Mouse (Mus musculus) lung, adult 2 months (tissue): ENCODE measurements around the gene Haus6. TPM values are rescaled to one million over a fixed set of nuclear protein-coding genes. Genes with fewer than 3 reads are reported as not detected.
A peak's percentile ranks its signal among the peaks of the same experiment; 100 is the strongest.
"Not testable (repeated sequence)": the region's sequence is repeated elsewhere in the genome, so short reads cannot be mapped to it uniquely, and the experiment has no call there.

Experiments
- DNase-seq: peaks from one replicate; pipeline ENCODE4 v3.0.0; 2022
- H3K4me1 ChIP-seq: fragments of 200-500 bp; 2 replicates; pipeline ENCODE4 v1.6.1; 2011; ENCODE audit warnings: low read length; ENCODE audit not compliant: control insufficient read depth, insufficient read depth
- H3K4me3 ChIP-seq: fragments of 200-500 bp; replicated peaks from 2 replicates; pipeline ENCODE3; 2011; ENCODE audit warnings: low read depth, mild to moderate bottlenecking, control low read depth, low read length; ENCODE audit errors: extremely low read depth
- CTCF ChIP-seq: fragments of 200-500 bp; IDR thresholded peaks from 2 replicates; pipeline ENCODE4 v1.5.1; 2011; ENCODE audit warnings: mild to moderate bottlenecking, low read length, control low read depth; ENCODE audit not compliant: insufficient read depth
- POLR2A ChIP-seq: fragments of 200-500 bp; IDR thresholded peaks from 2 replicates; pipeline ENCODE4 v1.6.1; 2011; ENCODE audit warnings: low read depth, mild to moderate bottlenecking, control low read depth, low read length, borderline replicate concordance; ENCODE audit errors: extremely low read depth
- WGBS: fragments of 180-500 bp; shearing (Covaris S2); methylation state at CpG from one replicate; pipeline ENCODE4 v1.1.7; 2018; 5-methylcytosine and 5-hydroxymethylcytosine counted together
- polyA plus RNA-seq: library from polyadenylated mRNA; depleted of rRNA; stranded (reverse); fragments of >200 nt; gene quantifications from 2 replicates; pipeline ENCODE4 v1.2.3, GENCODE M21; 2012

The Haus6 gene
- polyA plus RNA-seq, 1 experiment, result 9.5 TPM

DNA sequence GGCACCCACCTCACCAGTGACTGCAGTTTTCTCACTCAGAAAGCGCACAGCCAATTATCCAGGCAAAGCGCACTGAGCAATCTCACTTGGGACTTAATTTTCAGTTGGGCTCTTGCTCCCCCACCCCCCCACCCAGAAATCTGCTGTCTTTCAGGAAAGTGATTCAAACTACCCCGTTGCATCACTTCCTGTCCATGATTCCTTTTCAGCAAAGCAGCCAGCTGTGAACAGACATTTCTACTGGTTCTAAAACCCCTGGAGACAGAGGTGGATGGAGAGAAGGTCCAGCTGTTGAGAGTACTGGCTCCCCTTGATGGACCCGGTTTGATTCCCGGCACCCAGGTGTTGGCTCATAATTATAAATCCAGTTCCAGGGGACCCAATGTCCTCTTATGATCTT is 13.6 kb upstream of the Haus6 start:
- DNase-seq, result no peak
- 62% methylated on average over 5 of the region's 5 CpGs for WGBS
- Histone ChIP-seq H3K4me1 (no peaks in the 10 kb centered on the region), H3K4me3 (no peak overlapping the region)
- TF ChIP-seq CTCF, result no peak
- no peak for TF ChIP-seq POLR2A

DNA sequence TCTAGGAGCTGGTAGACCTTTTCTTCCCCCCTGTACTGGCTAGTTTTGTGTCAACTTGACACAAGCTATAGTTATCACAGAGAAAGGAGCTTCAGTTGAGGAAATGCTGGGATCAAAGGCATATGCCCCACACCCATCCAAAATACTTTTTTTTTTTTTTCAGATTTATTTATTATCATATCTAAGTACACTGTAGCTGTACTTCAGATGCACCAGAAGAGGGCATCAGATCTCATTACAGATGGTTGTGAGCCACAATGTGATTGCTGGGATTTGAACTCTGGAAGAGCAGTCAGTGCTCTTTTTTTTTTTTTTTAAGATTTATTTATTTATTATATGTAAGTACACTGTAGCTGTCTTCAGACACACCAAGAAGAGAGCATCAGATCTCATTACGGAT is 10.7 kb upstream of the Haus6 start:
- H3K4me1 ChIP-seq, DNase-seq, H3K4me3 ChIP-seq: not testable (repeated sequence)
- 86% methylated on average over 1 of the region's 1 CpGs for whole genome bisulfite sequencing

GRCm38 (mm10) chr4:86622116-86622515 is 10.3 kb upstream of the Haus6 start:
- no peak for TF ChIP-seq POLR2A
- no peak for TF ChIP-seq CTCF
- Histone ChIP-seq H3K4me3 (no peak overlapping the region), H3K4me1 (no peaks in the 10 kb centered on the region)
- 39% methylated on average over 3 of the region's 3 CpGs for WGBS
- no peak for DNase-seq

- H3K4me3 ChIP-seq, result no peak overlapping the region
- 52% methylated on average over 2 of the region's 2 CpGs for WGBS
- TF ChIP-seq CTCF, result no peak
- H3K4me1 ChIP-seq, result no peaks in the 10 kb centered on the region
- DNase-seq, result no peak
These were observed 8.7 kb upstream of the Haus6 start for GRCm38 (mm10) chr4:86620506-86620905.

- 21% methylated on average over 8 of the region's 8 CpGs for WGBS
- TF ChIP-seq CTCF (no peak), POLR2A (no peak)
- Histone ChIP-seq H3K4me1 (peaks cover 3% of the 10 kb centered on the region; the same call in 1 of the 2 replicates), H3K4me3 (peak overlapping the region; percentile 55)
- no peak for DNase-seq
These were observed 400 bp upstream of the Haus6 start for GRCm38 (mm10) chr4:86612289-86612620.

GRCm38 (mm10) chr4:86591304-86591703 is 20.6 kb downstream of the Haus6 start:
- WGBS, result 93% methylated on average over 2 of the region's 2 CpGs
- DNase-seq, result no peak
- TF ChIP-seq POLR2A, result no peak
- Histone ChIP-seq H3K4me3 (no peak overlapping the region), H3K4me1 (no peaks in the 10 kb centered on the region)

GRCm38 (mm10) chr4:86588236-86588635 is 23.6 kb downstream of the Haus6 start:
- DNase-seq, result no peak
- 78% methylated on average over 3 of the region's 3 CpGs for WGBS
- Histone ChIP-seq H3K4me1 (no peaks in the 10 kb centered on the region), H3K4me3 (no peak overlapping the region)
- no peak for TF ChIP-seq POLR2A
- TF ChIP-seq CTCF, result no peak

DNA sequence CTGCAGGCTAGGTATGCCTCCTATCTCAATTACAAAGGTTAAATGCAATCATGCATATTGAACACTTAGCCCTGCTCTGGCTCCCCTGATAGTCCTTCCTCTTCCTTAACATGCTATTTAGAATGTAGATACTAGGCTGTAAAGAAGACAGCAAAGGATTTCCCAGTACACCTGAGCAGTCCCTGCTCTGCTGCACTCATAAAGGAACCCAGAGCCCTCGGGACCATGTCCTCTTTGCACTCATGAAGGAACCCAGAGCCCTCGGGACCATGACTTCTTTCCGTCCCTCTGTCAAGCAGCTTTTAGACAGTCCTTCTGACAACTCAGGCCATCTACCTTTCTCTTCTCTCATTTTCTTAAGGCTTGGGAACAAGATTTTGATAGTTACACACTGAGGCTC is 31.3 kb downstream of the Haus6 start:
- TF ChIP-seq CTCF (no peak), POLR2A (no peak)
- 71% methylated on average over 3 of the region's 3 CpGs for WGBS
- DNase-seq, result no peak
- no peak overlapping the region for H3K4me3 ChIP-seq
- H3K4me1 ChIP-seq, result peaks cover 9% of the 10 kb centered on the region; the same call in 1 of the 2 replicates

GRCm38 (mm10) chr4:86580056-86580455 is 31.8 kb downstream of the Haus6 start:
- Histone ChIP-seq H3K4me1 (peaks cover 9% of the 10 kb centered on the region; the same call in 1 of the 2 replicates), H3K4me3 (no peak overlapping the region)
- TF ChIP-seq CTCF, result no peak
- TF ChIP-seq POLR2A, result no peak
- no peak for DNase-seq
- 58% methylated on average over 4 of the region's 4 CpGs for WGBS

DNA sequence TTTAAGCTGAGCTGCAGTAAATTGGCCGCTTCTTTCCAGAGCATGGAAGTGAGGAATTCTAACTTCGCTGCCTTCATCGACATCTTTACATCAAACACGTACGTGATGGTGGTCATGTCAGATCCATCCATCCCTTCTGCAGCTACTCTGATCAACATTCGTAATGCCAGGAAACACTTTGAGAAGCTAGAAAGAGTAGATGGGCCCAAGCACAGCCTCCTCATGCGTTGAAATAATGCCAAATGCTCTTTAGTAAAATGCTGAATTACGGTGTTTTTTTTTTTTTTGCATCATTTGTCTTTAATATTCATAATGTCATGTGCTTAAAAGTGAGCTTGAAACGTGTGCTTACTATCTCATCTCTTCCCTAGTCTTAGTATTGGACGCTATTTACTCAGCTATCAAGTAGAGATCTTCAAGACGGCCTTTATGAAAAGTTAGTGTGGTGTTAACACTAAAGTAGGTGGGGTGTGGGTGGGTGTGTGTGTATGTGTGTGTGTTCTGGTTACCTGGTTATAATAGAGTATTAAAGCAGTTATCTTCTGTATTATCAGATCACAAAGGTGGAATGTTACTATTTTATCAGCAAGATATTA is 35.1 kb downstream of the Haus6 start:
- 10% methylated on average over 11 of the region's 11 CpGs for WGBS
- Histone ChIP-seq H3K4me1 (peaks cover 9% of the 10 kb centered on the region; the same call in 1 of the 2 replicates), H3K4me3 (peak overlapping the region; percentile 96)
- no peak for DNase-seq
- no peak for TF ChIP-seq POLR2A
- TF ChIP-seq CTCF, result no peak
